Mouse (Mus musculus): Measurements from ENCODE around the gene Ankle1. TPM values are rescaled to one million over a fixed set of nuclear protein-coding genes. Genes with fewer than 3 reads are reported as not detected.

Gene Ankle1
- 8.2 and 8.4 TPM in 2 replicates for polyA plus RNA-seq (2015; fragmentation: Nextera tagmentation; extraction: Ambion mirVana)

DNA sequence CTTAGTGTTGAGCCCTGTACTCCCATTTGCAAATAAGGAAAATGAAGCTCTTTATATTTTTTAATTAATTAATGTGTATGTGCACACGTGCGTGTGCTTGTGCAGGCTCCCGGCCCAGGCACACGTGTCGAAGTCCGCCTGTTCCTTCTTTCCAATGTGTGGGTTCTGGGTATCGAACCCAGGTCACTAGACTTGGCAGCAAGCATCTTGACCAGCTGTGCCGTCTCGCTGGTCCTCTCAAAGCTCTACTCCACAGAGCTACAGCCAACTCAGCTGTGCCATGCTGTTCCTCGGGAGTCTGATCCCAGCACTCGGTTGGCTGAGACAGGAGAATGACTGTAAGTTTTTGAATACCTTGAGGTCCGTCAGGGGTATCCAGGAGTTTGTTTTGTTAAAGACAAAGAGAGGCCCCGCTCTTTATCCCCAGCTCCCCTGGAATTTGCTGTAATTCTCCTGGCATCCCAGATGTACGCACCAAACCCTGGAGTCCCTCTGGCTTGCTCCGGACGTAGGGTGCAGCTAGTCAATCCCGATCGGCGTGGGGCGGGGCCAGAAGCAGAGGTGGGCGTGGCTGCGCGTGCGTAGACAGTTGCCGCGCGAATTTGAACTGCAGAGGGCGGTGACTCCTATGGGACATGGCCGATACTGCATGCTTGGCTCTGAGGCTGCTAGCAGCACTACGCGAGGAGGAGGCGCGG, at the start of gene Ankle1:
Gene Ankle1 (plus strand): TSS at position 610 of the 698 bp plus-strand sequence.
- peak; percentile 85 for ATAC-seq (ENCODE audit: low read depth)
- H3K9me3 ChIP-seq, result no peaks in the 10 kb centered on the region
- H3K9ac ChIP-seq, result peak within 1 kb of the TSS; percentile 60
- 0 out of 2 replicates have a peak within 1 kb of the TSS, but pooled peaks have one; percentile 28 for H3K27ac ChIP-seq (replicated peaks)
- peak within 1 kb of the TSS; percentile 42 for H3K4me3 ChIP-seq
- H3K27me3 ChIP-seq, result no peaks in the 10 kb centered on the region
- H3K4me2 ChIP-seq, result peak within 1 kb of the TSS; percentile 82
- WGBS, result 17% methylated on average over 33 of the region's 33 CpGs
- H3K4me1 ChIP-seq (replicated peaks), result peaks cover 24% of the 10 kb centered on the region
- H3K36me3 ChIP-seq, result peaks cover 8% of the 10 kb centered on the region

DNA sequence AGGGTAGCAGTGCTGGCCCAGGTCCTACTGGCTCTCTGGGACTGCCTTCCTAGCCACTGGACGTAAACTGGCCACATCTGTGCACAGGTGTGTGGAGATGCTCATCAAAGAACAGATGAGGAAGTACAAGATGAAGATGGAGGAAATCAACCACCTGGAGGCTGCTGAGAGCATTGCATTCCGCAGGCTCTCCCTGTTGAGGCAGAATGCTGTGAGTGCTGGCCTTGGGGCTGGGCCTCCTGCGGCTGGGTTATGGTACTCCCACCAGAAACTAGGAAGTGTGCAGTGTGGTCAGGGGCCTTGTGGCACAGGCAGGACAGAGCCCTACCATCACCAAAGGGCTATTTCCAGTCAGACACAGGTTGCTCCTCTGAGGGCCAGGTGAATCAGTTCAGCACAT, 47.8 kb upstream of the Ankle1 start:
- Histone ChIP-seq H3K9ac (no peak overlapping the region), H3K4me2 (no peak overlapping the region), H3K4me1 (replicated peaks) (no peaks in the 10 kb centered on the region), H3K9me3 (no peaks in the 10 kb centered on the region), H3K27me3 (no peaks in the 10 kb centered on the region), H3K4me3 (no peak overlapping the region), H3K27ac (replicated peaks) (no peak overlapping the region), H3K36me3 (peaks cover 86% of the 10 kb centered on the region)
- 89% methylated on average over 3 of the region's 3 CpGs for WGBS
- no peak for ATAC-seq (ENCODE audit: low read depth)

DNA sequence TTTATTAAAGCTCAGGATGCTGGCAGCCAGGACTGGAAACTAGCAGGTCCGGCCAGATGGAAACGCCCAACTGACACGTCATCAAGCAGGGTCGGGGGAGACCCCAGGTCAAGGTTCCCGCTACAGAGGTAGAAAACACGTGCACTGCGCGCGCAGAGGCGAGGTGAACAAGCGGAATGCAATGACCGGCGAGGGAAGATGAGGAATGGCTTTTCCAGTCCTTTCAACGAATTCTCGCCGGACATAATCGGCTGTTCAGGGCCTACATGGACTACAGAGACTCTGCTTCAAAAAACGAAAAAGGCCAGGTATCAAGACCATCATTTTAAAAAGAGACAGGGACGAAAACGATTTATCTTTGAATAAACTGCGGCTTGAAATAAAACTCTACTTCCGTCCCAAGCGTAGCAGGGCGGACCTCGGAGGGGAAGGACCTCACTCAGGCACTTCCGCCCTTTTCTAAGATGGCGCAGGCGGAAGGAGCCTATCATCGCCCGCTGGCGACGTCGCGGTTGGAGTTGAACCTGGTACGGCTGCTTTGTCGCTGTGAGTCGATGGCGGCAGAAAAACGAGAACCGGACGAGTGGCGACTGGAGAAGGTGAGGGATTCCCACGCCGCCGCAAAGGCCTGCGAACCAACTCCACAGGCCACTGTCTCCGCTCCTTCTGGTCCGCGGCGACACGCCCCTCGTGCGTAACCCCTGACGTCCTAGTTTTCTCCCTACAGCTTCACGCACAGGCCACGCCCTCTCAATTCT, 38.9 kb upstream of the Ankle1 start, which contains the start of gene Use1:
Gene Use1 (plus strand): TSS at position 78 of the 758 bp plus-strand sequence.
- WGBS, result under 1% methylated on average over 56 of the region's 56 CpGs
- peak within 1 kb of the TSS; percentile 77 for H3K9ac ChIP-seq

DNA sequence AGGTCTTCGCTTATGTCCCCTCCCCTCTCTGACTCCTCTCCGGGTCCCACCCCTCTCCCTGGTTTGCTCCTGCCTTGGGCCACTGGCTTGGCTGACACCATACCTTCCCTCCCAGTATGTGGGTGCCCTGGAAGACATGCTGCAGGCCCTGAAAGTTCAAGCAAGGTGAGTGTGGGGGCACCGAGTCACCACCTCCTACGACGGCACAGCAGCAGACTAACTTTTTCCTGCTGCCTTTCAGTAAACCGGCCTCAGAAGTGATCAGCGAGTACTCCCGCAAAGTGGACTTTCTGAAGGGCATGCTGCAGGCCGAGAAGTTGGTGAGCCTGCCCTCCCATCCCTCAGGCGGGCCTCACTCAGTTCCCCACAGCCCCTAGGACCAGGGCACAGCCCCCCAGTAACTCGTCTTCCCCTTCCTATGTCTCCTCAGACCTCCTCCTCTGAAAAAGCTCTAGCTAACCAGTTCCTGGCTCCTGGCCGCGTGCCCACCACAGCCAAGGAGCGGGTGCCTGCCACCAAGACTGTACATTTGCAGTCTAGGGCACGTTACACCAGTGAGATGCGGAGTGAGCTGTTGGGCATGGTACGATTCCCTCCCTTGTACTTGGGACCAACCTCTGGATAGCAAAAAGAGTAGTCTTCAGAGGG, 38.2 kb upstream of the Ankle1 start:
- ATAC-seq (ENCODE audit: low read depth), result no peak
- H3K4me1 ChIP-seq (replicated peaks), result peaks cover 38% of the 10 kb centered on the region
- peak overlapping the region; percentile 74 for H3K4me2 ChIP-seq
- peak overlapping the region; percentile 77 for H3K9ac ChIP-seq
- peaks cover 14% of the 10 kb centered on the region for H3K36me3 ChIP-seq
- no peaks in the 10 kb centered on the region for H3K9me3 ChIP-seq
- H3K27ac ChIP-seq (replicated peaks), result peak overlapping the region; percentile 94
- H3K4me3 ChIP-seq, result peak overlapping the region; percentile 61
- 59% methylated on average over 17 of the region's 17 CpGs for WGBS
- no peaks in the 10 kb centered on the region for H3K27me3 ChIP-seq

More for the DNA sequence above, 38.9 kb upstream of the Ankle1 start, which contains the start of gene Use1:
- Histone ChIP-seq H3K27ac (replicated peaks) (peak within 1 kb of the TSS; percentile 94), H3K4me1 (replicated peaks) (peaks cover 38% of the 10 kb centered on the region), H3K36me3 (peaks cover 14% of the 10 kb centered on the region), H3K9me3 (no peaks in the 10 kb centered on the region), H3K4me3 (peak within 1 kb of the TSS; percentile 61), H3K4me2 (peak within 1 kb of the TSS; percentile 74), H3K27me3 (no peaks in the 10 kb centered on the region)
- ATAC-seq (ENCODE audit: low read depth), result peak; percentile 80

DNA sequence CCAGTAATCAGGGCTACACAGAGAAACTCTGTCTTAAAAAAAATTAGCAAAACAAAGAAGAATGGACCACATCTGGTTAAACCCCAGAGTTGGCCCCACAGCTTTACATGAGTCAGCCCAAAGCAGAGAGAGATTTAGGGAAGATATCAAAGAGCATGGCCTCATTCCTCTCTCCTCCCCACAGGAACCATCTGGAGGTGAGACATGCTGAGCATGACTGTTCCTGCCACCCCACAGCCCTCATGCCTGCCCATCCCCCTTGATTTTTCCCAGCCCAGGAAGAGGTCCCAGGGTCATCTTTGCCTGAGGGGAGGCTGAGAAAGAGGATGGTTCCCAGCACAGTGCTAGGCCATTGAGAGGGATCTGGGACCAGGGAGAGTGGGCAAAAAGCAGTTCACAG, 37.4 kb upstream of the Ankle1 start:
- 0 out of 2 replicates have a peak overlapping the region, but pooled peaks have one; percentile 2 for H3K9ac ChIP-seq
- no peak overlapping the region for H3K4me2 ChIP-seq
- H3K4me1 ChIP-seq (replicated peaks), result peaks cover 38% of the 10 kb centered on the region

DNA sequence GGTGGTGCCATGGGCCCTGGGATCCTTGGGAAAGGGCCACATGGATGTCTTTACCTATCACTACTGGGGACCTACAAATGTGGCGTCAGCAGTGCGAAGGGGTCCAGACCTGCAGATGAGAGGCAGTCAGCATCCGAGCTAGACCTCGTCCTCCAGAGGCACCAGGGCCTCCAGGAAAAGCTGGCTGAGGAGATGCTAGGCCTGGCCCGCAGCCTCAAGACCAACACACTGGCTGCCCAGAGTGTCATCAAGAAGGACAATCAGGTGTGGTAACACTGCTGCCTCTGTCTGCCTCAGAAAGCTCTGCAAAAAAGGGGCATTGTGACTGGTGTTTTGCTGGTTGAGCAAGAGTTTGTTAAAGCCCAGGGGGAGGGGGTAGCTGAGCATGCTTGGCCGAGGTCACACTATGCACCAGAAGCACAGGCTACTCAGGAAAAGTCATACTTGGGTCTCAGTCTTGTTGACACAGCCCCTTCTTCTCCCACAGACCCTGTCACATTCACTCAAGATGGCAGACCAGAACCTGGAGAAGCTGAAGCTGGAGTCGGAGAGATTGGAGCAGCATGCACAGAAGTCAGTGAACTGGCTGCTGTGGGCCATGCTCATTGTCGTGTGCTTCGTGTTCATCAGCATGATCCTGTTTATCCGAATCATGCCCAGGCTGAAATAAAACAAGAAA, 36.6 kb upstream of the Ankle1 start:
- Histone ChIP-seq H3K36me3 (peaks cover 26% of the 10 kb centered on the region), H3K9me3 (no peaks in the 10 kb centered on the region), H3K27ac (replicated peaks) (no peak overlapping the region), H3K4me3 (no peak overlapping the region), H3K4me2 (no peak overlapping the region), H3K4me1 (replicated peaks) (peaks cover 38% of the 10 kb centered on the region), H3K27me3 (no peaks in the 10 kb centered on the region), H3K9ac (0 out of 2 replicates have a peak overlapping the region, but pooled peaks have one; percentile 2)
- no peak for ATAC-seq (ENCODE audit: low read depth)
- WGBS, result 96% methylated on average over 10 of the region's 10 CpGs

More for the DNA sequence above, 37.4 kb upstream of the Ankle1 start:
- Histone ChIP-seq H3K27ac (replicated peaks) (no peak overlapping the region), H3K36me3 (peaks cover 18% of the 10 kb centered on the region), H3K9me3 (no peaks in the 10 kb centered on the region), H3K27me3 (no peaks in the 10 kb centered on the region), H3K4me3 (no peak overlapping the region)
- no peak for ATAC-seq (ENCODE audit: low read depth)

DNA sequence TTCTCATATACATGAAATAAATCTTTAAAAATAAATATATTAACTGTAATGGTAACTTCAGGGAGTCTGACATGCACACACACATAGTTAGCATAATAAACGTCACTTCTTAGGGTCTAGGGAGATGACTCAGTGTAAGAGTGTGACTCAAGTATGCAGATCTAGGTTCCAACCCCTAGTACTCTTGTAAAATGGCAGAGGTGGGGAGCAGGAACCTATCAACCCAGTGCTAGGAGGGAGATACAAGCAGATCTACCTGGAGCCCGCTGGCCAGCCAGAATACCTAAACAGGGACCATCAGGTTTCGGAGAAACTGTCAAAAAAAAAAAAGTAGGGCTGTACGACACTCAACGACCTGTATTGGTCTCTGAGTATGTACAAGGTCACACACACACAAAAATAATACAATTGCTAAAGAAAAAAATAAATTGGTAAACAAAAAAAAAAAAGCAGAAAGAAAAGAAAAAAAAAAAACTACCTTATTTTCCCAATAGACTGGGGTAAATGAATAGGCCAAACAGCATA, 35.0 kb upstream of the Ankle1 start:
- Histone ChIP-seq H3K4me2 (peak overlapping the region; percentile 55), H3K4me1 (replicated peaks) (peaks cover 44% of the 10 kb centered on the region), H3K27ac (replicated peaks) (peak overlapping the region; percentile 88)

DNA sequence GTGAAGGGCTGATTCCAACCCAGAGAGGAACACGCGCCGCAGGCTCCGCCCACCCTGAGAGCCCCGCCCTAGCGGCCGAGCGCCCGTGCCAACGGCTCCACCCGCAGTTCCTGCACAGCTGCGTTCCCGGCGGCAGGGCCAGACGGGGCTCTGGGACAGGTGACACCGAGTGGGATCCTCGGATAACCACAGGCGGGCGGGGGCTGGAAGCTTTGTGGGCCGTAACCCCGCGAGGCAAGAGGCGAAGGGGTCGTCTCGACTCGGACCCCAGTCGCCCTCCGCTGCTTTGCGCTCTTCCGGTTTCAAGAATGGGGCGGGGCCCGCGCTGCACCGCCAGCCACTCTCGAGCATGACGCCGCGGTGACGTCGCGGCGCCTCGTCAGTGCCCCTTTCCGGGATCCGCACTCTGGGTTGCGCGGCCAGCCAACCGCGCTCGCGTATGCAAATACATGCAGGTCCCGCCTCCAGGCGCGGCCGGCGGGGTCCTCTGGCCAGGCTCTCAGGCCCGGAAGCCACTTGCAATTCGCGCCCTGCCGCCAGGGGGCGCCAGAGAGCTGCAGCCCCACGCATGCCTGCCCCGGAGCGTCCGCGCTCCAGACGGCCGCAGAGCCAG, 34.5 kb upstream of the Ankle1 start, which contains the start of gene Ocel1:
Gene Ocel1 (plus strand): TSS at position 63 of the 613 bp plus-strand sequence.
- ATAC-seq (ENCODE audit: low read depth), result peak; percentile 80
- 2% methylated on average over 68 of the region's 68 CpGs for WGBS
- Histone ChIP-seq H3K4me2 (peak within 1 kb of the TSS; percentile 55), H3K4me3 (peak within 1 kb of the TSS; percentile 72), H3K27ac (replicated peaks) (peak within 1 kb of the TSS; percentile 88), H3K36me3 (peaks cover 37% of the 10 kb centered on the region), H3K9me3 (no peaks in the 10 kb centered on the region), H3K4me1 (replicated peaks) (peaks cover 44% of the 10 kb centered on the region), H3K9ac (peak within 1 kb of the TSS; percentile 73), H3K27me3 (no peaks in the 10 kb centered on the region)

More for the DNA sequence above, 35.0 kb upstream of the Ankle1 start:
- Histone ChIP-seq H3K9me3 (no peaks in the 10 kb centered on the region), H3K36me3 (peaks cover 37% of the 10 kb centered on the region), H3K9ac (peak overlapping the region; percentile 73), H3K27me3 (no peaks in the 10 kb centered on the region), H3K4me3 (peak overlapping the region; percentile 72)
- no peak for ATAC-seq (ENCODE audit: low read depth)
- WGBS, result 15% methylated on average over 5 of the region's 5 CpGs

DNA sequence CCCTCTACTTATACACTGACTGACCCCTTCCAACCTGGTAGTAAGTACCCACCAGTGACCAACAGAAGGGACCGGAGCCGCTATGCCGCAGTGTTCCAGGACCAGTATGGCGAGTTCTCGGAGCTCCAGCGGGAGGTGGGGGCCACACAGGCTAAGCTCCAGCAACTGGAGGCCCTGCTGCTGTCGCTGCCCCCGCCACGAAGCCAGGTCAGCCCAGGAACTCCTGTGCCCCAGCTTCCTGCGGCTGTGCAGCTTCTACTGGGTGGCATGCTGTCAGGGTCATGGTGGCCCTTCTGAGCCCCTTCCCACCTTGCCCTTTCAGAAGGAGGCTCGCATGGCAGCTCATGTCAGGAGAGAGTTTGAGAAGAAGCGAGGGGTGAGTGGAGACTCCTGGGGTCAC, 33.4 kb upstream of the Ankle1 start:
- WGBS, result 83% methylated on average over 12 of the region's 12 CpGs
- peaks cover 52% of the 10 kb centered on the region for H3K4me1 ChIP-seq (replicated peaks)

DNA sequence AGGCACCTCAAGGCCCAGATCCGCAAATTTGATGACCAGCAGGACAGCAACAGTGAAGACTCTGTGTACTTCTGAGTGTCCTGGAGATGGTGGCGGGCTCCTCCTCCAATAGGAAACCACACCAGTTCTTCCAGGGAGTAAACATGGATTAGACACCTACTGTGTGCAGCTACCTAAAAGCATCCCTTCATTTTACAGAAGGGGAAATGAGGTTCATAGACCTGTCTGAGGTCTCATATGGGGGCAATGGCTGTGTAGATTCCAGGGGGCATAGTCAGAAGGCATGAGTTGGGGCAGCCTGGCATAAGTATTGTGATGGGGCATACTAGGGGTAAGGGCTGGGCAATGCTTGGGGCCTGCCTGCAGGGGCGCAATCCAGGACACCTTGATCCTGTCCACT, 32.8 kb upstream of the Ankle1 start:
- Histone ChIP-seq H3K9me3 (no peaks in the 10 kb centered on the region), H3K27ac (replicated peaks) (no peak overlapping the region), H3K4me1 (replicated peaks) (peaks cover 46% of the 10 kb centered on the region), H3K27me3 (no peaks in the 10 kb centered on the region), H3K9ac (no peak overlapping the region), H3K4me3 (no peak overlapping the region), H3K4me2 (no peak overlapping the region), H3K36me3 (peaks cover 42% of the 10 kb centered on the region)
- ATAC-seq (ENCODE audit: low read depth), result no peak
- WGBS, result 91% methylated on average over 3 of the region's 3 CpGs

More for the DNA sequence above, 33.4 kb upstream of the Ankle1 start:
- Histone ChIP-seq H3K27ac (replicated peaks) (no peak overlapping the region), H3K4me2 (no peak overlapping the region), H3K27me3 (no peaks in the 10 kb centered on the region), H3K9me3 (no peaks in the 10 kb centered on the region), H3K4me3 (no peak overlapping the region), H3K9ac (no peak overlapping the region), H3K36me3 (peaks cover 37% of the 10 kb centered on the region)
- no peak for ATAC-seq (ENCODE audit: low read depth)
